Mouse (Mus musculus) hindbrain, embryonic 16.5 days (tissue): ENCODE results near the gene Tex14. TPM values are rescaled to one million over a fixed set of nuclear protein-coding genes. Genes with fewer than 3 reads are reported as not detected.
A peak's percentile ranks its signal among the peaks of the same experiment; 100 is the strongest.
"Not testable (repeated sequence)": the region's sequence is repeated elsewhere in the genome, so short reads cannot be mapped to it uniquely, and the experiment has no call there.

Experiments
- ATAC-seq: fragments of 200-750 bp; cut with Nextera tagmentation; 2 replicates; pipeline ENCODE4 v1.8.0; 2017; ENCODE audit warnings: moderate TSS enrichment, moderate library complexity
- H3K27ac ChIP-seq: fragments of 300-500 bp; sonication (generic); 2 replicates; pipeline ENCODE4 v1.5.1; 2014; ENCODE audit warnings: low read depth, mild to moderate bottlenecking, control low read depth, low read length, moderate library complexity
- H3K27me3 ChIP-seq: fragments of 300-500 bp; sonication (generic); replicated peaks from 2 replicates; pipeline ENCODE4 v1.6.1; 2014; ENCODE audit warnings: low read length; ENCODE audit not compliant: control insufficient read depth, insufficient read depth
- H3K36me3 ChIP-seq: fragments of 300-500 bp; sonication (generic); 2 replicates; pipeline ENCODE4 v1.6.1; 2014; ENCODE audit warnings: mild to moderate bottlenecking, low read length, moderate library complexity, mixed read lengths; ENCODE audit not compliant: control insufficient read depth, insufficient read depth
- H3K4me1 ChIP-seq: fragments of 300-500 bp; sonication (generic); 2 replicates; pipeline ENCODE4 v1.6.1; 2014; ENCODE audit warnings: low read depth, low read length; ENCODE audit not compliant: control insufficient read depth, insufficient read depth
- H3K4me2 ChIP-seq: fragments of 300-500 bp; sonication (generic); 2 replicates; pipeline ENCODE4 v1.6.1; 2014; ENCODE audit warnings: mild to moderate bottlenecking, low read length, control low read depth, moderate library complexity
- H3K4me3 ChIP-seq: fragments of 300-500 bp; sonication (generic); 2 replicates; pipeline ENCODE4 v1.5.1; 2014; ENCODE audit warnings: mild to moderate bottlenecking, low read length, control low read depth, moderate library complexity
- H3K9ac ChIP-seq: fragments of 300-500 bp; sonication (generic); 2 replicates; pipeline ENCODE4 v1.6.1; 2014; ENCODE audit warnings: low read depth, mild to moderate bottlenecking, control low read depth, low read length, moderate library complexity
- H3K9me3 ChIP-seq: fragments of 300-500 bp; sonication (generic); 2 replicates; pipeline ENCODE4 v1.6.1; 2014; ENCODE audit warnings: mild to moderate bottlenecking, low read length, moderate library complexity; ENCODE audit not compliant: control insufficient read depth
- WGBS: fragments of 180-500 bp; shearing (Covaris S2); extraction: QIAGEN DNeasy Blood & Tissue Kit; methylation state at CpG from one replicate; pipeline ENCODE4 v1.1.7; 2014; 5-methylcytosine and 5-hydroxymethylcytosine counted together
- polyA plus RNA-seq: library from polyadenylated mRNA; unstranded; fragments of >200 nt; fragmentation: Nextera tagmentation; extraction: Ambion mirVana; gene quantifications from 2 replicates; pipeline ENCODE4 v1.2.1, GENCODE M21; 2015

The Tex14 gene
- polyA plus RNA-seq, 1 experiment from 2014 or later, result 1.9 TPM

- Histone ChIP-seq H3K27ac (no peak overlapping the region), H3K36me3 (no peaks in the 10 kb centered on the region), H3K9ac (no peak overlapping the region), H3K27me3 (no peaks in the 10 kb centered on the region), H3K4me2 (no peak overlapping the region), H3K4me3 (no peak overlapping the region), H3K9me3 (no peaks in the 10 kb centered on the region), H3K4me1 (no peaks in the 10 kb centered on the region)
- ATAC-seq, result no peak
- WGBS, result 33% methylated on average over 13 of the region's 13 CpGs
Observed at GRCm38 (mm10) chr11:87453216-87454034, 48.6 kb downstream of the Tex14 start.

GRCm38 (mm10) chr11:87454035-87454690 lies 49.3 kb downstream of the Tex14 start:
- H3K27ac ChIP-seq, result no peak overlapping the region
- H3K4me2 ChIP-seq, result no peak overlapping the region
- 88% methylated on average over 2 of the region's 2 CpGs for WGBS
- H3K36me3 ChIP-seq, result no peaks in the 10 kb centered on the region
- no peaks in the 10 kb centered on the region for H3K4me1 ChIP-seq
- ATAC-seq, result no peak
- H3K4me3 ChIP-seq, result no peak overlapping the region
- H3K9me3 ChIP-seq, result no peaks in the 10 kb centered on the region
- no peaks in the 10 kb centered on the region for H3K27me3 ChIP-seq
- no peak overlapping the region for H3K9ac ChIP-seq

- no peak for ATAC-seq
- Histone ChIP-seq H3K27ac (no peak overlapping the region), H3K27me3 (no peaks in the 10 kb centered on the region), H3K4me1 (no peaks in the 10 kb centered on the region), H3K4me3 (no peak overlapping the region), H3K9me3 (no peaks in the 10 kb centered on the region), H3K36me3 (no peaks in the 10 kb centered on the region), H3K4me2 (no peak overlapping the region), H3K9ac (no peak overlapping the region)
- 95% methylated on average over 5 of the region's 5 CpGs for WGBS
Observed at GRCm38 (mm10) chr11:87455573-87455972, 50.7 kb downstream of the Tex14 start.

GRCm38 (mm10) chr11:87455984-87456383 lies 51.1 kb downstream of the Tex14 start:
- Histone ChIP-seq H3K4me2 (no peak overlapping the region), H3K27ac (no peak overlapping the region), H3K27me3 (no peaks in the 10 kb centered on the region), H3K36me3 (no peaks in the 10 kb centered on the region), H3K9me3 (no peaks in the 10 kb centered on the region), H3K9ac (no peak overlapping the region), H3K4me1 (no peaks in the 10 kb centered on the region), H3K4me3 (no peak overlapping the region)
- WGBS, result 95% methylated on average over 4 of the region's 4 CpGs
- no peak for ATAC-seq

- Histone ChIP-seq H3K27me3 (no peaks in the 10 kb centered on the region), H3K9ac (no peak overlapping the region), H3K4me2 (no peak overlapping the region), H3K9me3 (no peaks in the 10 kb centered on the region), H3K4me1 (no peaks in the 10 kb centered on the region), H3K36me3 (no peaks in the 10 kb centered on the region), H3K4me3 (no peak overlapping the region), H3K27ac (no peak overlapping the region)
- ATAC-seq, result no peak
- WGBS, result 87% methylated on average over 6 of the region's 6 CpGs
Observed at GRCm38 (mm10) chr11:87460566-87460965, 55.7 kb downstream of the Tex14 start.

GRCm38 (mm10) chr11:87461780-87462460 lies 57.1 kb downstream of the Tex14 start:
- H3K4me1 ChIP-seq, H3K9me3 ChIP-seq, H3K27ac ChIP-seq, H3K27me3 ChIP-seq, H3K36me3 ChIP-seq: not testable (repeated sequence)
- H3K4me3 ChIP-seq, result peak overlapping the region; percentile 37
- H3K9ac ChIP-seq, result peak overlapping the region; percentile 56
- peak; percentile 99 for ATAC-seq
- H3K4me2 ChIP-seq, result peak overlapping the region; percentile 55
- under 1% methylated on average over 20 of the region's 58 CpGs for WGBS

GRCm38 (mm10) chr11:87462461-87463242 lies 57.8 kb downstream of the Tex14 start:
- H3K27ac ChIP-seq, result peak overlapping the region; percentile 52; the same call in 1 of the 2 replicates
- H3K4me2 ChIP-seq, result no peak overlapping the region
- H3K36me3 ChIP-seq, result no peaks in the 10 kb centered on the region
- no peaks in the 10 kb centered on the region for H3K27me3 ChIP-seq
- no peaks in the 10 kb centered on the region for H3K4me1 ChIP-seq
- no peaks in the 10 kb centered on the region for H3K9me3 ChIP-seq
- WGBS, result 5% methylated on average over 9 of the region's 9 CpGs
- H3K9ac ChIP-seq, result no peak overlapping the region
- no peak; the same call in 1 of the 2 replicates for ATAC-seq
- H3K4me3 ChIP-seq, result no peak overlapping the region

- no peak overlapping the region for H3K9ac ChIP-seq
- H3K4me1 ChIP-seq, result no peaks in the 10 kb centered on the region
- no peak overlapping the region for H3K4me2 ChIP-seq
- no peak for ATAC-seq
- no peaks in the 10 kb centered on the region for H3K27me3 ChIP-seq
- no peaks in the 10 kb centered on the region for H3K9me3 ChIP-seq
- 59% methylated on average over 5 of the region's 5 CpGs for WGBS
- H3K4me3 ChIP-seq, result no peak overlapping the region
- H3K36me3 ChIP-seq, result no peaks in the 10 kb centered on the region
- H3K27ac ChIP-seq, result no peak overlapping the region
Observed at GRCm38 (mm10) chr11:87463243-87463540, 58.3 kb downstream of the Tex14 start.
